Mouse (Mus musculus) embryonic facial prominence, embryonic 10.5 days (tissue): ENCODE data around the gene Cul7. TPM values are rescaled to one million over a fixed set of nuclear protein-coding genes. Genes with fewer than 3 reads are reported as not detected.
A peak's percentile ranks its signal among the peaks of the same experiment; 100 is the strongest.

Experiments
- DNase-seq: peaks from one replicate; pipeline ENCODE4 v3.0.0-alpha.2; 2017; ENCODE audit warnings: low spot score
- H3K27ac ChIP-seq: fragments of 300-500 bp; sonication (generic); replicated peaks from 2 replicates; pipeline ENCODE4 v1.5.1; 2016; ENCODE audit warnings: mild to moderate bottlenecking
- H3K27me3 ChIP-seq: fragments of 300-500 bp; sonication (generic); replicated peaks from 2 replicates; pipeline ENCODE4 v1.6.1; 2016; ENCODE audit warnings: low read depth, mild to moderate bottlenecking; ENCODE audit not compliant: poor library complexity, severe bottlenecking
- H3K36me3 ChIP-seq: fragments of 300-500 bp; sonication (generic); replicated peaks from 2 replicates; pipeline ENCODE4 v1.6.1; 2016; ENCODE audit warnings: mild to moderate bottlenecking, moderate library complexity
- H3K4me1 ChIP-seq: fragments of 300-500 bp; sonication (generic); 2 replicates; pipeline ENCODE4 v1.6.1; 2016
- H3K4me3 ChIP-seq: fragments of 300-500 bp; sonication (generic); 2 replicates; pipeline ENCODE4 v1.5.1; 2016; ENCODE audit warnings: mild to moderate bottlenecking, moderate library complexity
- H3K9me3 ChIP-seq: fragments of 300-500 bp; sonication (generic); 2 replicates; pipeline ENCODE4 v1.6.1; 2016; ENCODE audit warnings: mild to moderate bottlenecking
- WGBS: fragments of 180-500 bp; shearing (Covaris S2); methylation state at CpG from one replicate; pipeline ENCODE4 v1.1.7; 2016; 5-methylcytosine and 5-hydroxymethylcytosine counted together
- polyA plus RNA-seq: library from polyadenylated mRNA; unstranded; fragments of >200 nt; fragmentation: Nextera tagmentation; extraction: Ambion mirVana; gene quantifications from 2 replicates; pipeline ENCODE4 v1.2.1, GENCODE M21; 2016

The Cul7 gene
- polyA plus RNA-seq, 1 experiment from 2014 or later, result 46.9 TPM

DNA sequence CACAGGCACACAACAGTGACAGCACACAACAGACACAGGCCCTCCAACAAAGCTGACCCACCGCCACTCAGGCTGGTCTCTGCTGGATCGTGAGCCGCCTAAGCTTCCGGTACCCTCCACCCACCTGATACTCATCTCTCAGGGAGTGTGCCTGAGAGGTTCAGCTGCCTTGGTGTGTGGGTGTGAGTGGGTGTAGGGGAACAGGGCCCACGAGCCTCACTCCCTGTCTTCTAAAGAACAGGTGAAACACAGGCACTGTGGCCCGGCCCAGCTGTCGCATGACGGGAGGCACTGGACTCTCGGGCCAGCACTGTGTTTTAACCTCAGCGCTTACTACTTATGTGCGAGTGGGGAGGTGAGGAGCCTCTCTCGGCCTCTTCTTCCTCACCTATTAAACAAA, 52.0 kb downstream of the Cul7 start:
- no peak overlapping the region; the same call in 1 of the 2 replicates for H3K4me3 ChIP-seq
- no peak for DNase-seq
- no peaks in the 10 kb centered on the region for H3K27me3 ChIP-seq
- H3K9me3 ChIP-seq, result no peaks in the 10 kb centered on the region
- peaks cover 52% of the 10 kb centered on the region for H3K36me3 ChIP-seq
- H3K27ac ChIP-seq, result no peak overlapping the region
- 89% methylated on average over 12 of the region's 12 CpGs for WGBS
- peaks cover 45% of the 10 kb centered on the region for H3K4me1 ChIP-seq

- H3K27me3 ChIP-seq, result no peaks in the 10 kb centered on the region
- no peaks in the 10 kb centered on the region for H3K9me3 ChIP-seq
- peak overlapping the region; percentile 94; the same call in 1 of the 2 replicates for H3K4me3 ChIP-seq
- H3K4me1 ChIP-seq, result peaks cover 45% of the 10 kb centered on the region
- no peak for DNase-seq
- 93% methylated on average over 5 of the region's 5 CpGs for WGBS
- H3K36me3 ChIP-seq, result peaks cover 48% of the 10 kb centered on the region
- no peak overlapping the region for H3K27ac ChIP-seq
Observed at GRCm38 (mm10) chr17:46702506-46702905, 52.4 kb downstream of the Cul7 start.

- DNase-seq, result no peak
- Histone ChIP-seq H3K9me3 (no peaks in the 10 kb centered on the region), H3K4me3 (peak overlapping the region; percentile 94), H3K36me3 (peaks cover 31% of the 10 kb centered on the region), H3K4me1 (peaks cover 45% of the 10 kb centered on the region), H3K27ac (peak overlapping the region; percentile 94), H3K27me3 (no peaks in the 10 kb centered on the region)
- WGBS, result 5% methylated on average over 41 of the region's 41 CpGs
Observed at GRCm38 (mm10) chr17:46703971-46704886, 54.1 kb downstream of the Cul7 start.

DNA sequence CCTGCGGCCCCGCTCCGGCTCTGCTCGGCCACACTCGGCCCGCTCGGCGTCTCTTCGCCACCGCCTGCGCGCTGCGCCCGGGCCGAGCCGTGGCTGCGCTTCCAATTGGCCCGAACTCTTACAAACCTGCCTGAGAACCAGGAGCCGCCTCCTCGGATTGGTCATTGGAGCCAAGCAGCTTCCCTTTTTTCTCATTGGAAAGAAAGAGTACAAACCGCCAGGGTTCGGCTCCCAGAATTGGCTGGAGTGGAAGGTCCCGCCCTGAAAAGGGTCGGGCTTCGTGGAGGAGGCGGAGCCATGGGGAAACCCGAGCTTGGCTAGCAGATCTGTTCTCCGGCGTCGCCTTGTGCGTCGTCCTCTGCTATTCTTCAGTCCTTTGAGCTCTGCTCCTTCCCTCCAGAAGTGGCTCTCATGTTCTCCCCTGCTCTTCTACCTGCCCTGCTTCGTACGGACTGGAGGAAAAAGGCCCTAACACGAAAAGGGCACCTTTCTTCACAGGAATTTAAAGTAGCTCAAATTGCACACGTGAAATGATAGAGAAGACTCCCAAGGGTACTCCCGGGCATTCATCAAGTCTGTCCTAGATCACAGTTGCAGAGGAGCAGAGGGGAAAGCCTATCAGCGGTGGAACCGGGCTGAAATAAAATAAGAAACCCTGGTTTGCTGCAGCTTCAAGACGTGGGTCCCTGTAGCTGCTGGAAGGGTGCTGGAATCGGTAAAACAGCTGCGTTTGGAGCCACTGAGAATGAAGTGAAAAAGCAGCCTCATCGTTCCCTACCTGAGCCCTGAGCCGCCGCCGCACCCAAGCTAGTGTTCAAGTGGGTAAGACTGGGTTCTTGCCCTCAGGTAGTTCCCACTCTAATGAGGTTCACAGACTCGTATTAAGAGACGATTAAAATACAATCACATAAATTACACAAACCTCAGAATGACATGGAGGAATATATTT, 55.0 kb downstream of the Cul7 start, which contains the start of gene Ppp2r5d:
Gene Ppp2r5d (minus strand): TSS at position 225 of the 949 bp plus-strand sequence.
- H3K36me3 ChIP-seq, result peaks cover 22% of the 10 kb centered on the region
- peak within 1 kb of the TSS; percentile 94 for H3K4me3 ChIP-seq
- WGBS, result 1% methylated on average over 48 of the region's 48 CpGs
- no peaks in the 10 kb centered on the region for H3K27me3 ChIP-seq
- H3K9me3 ChIP-seq, result no peaks in the 10 kb centered on the region
- peaks cover 45% of the 10 kb centered on the region for H3K4me1 ChIP-seq
- DNase-seq, result peak; percentile 97
- H3K27ac ChIP-seq, result peak within 1 kb of the TSS; percentile 94

DNA sequence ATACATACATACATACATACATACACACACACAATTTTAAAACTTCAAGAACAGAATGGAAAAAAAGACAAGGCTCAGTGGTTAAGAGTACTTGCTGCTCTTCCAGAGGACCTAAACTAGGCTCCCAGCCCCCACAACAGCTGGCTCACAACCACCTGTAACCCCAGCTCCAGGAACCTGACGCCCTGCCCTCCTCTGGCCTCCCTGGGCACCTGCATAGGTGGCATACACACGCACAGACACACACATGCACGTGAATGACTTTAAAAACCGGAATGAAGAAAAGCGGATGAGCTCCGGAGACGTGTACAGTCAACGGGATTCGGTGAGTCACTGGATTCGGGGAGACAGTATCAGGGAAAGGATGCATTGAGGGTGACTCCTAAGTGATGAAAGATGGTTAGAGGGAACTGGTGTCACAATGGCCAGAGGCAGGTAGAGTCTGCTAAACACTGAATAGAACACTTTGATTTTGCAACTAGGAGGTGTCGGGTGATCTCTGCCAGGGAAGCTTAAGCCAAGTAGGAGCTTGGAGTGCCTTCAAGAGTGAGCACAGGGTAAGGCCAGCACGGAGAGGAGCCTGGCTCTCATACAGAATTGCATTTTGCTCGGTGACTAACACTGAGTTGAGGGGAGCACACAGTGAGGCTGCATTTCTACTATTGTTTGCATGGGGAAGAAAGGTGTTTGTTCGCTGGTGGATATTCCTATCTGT, 56.4 kb downstream of the Cul7 start:
- 93% methylated on average over 14 of the region's 14 CpGs for WGBS
- Histone ChIP-seq H3K27me3 (no peaks in the 10 kb centered on the region), H3K4me3 (peak overlapping the region; percentile 32), H3K9me3 (no peaks in the 10 kb centered on the region), H3K36me3 (peaks cover 8% of the 10 kb centered on the region), H3K27ac (no peak overlapping the region), H3K4me1 (peaks cover 46% of the 10 kb centered on the region)
- DNase-seq, result no peak

- Histone ChIP-seq H3K36me3 (peaks cover 31% of the 10 kb centered on the region), H3K4me1 (peaks cover 26% of the 10 kb centered on the region), H3K27me3 (no peaks in the 10 kb centered on the region), H3K9me3 (no peaks in the 10 kb centered on the region), H3K27ac (peak within 1 kb of the TSS; percentile 88), H3K4me3 (peak within 1 kb of the TSS; percentile 100)
- 8% methylated on average over 36 of the region's 36 CpGs for WGBS
- peak; percentile 95 for DNase-seq
Observed at GRCm38 (mm10) chr17:46710959-46711597, 60.9 kb downstream of the Cul7 start, which contains the start of gene Pex6. TSS of gene Pex6 (plus strand) at chr17:46711463.

GRCm38 (mm10) chr17:46711612-46712271, 61.6 kb downstream of the Cul7 start:
- Histone ChIP-seq H3K36me3 (peaks cover 38% of the 10 kb centered on the region), H3K27ac (peak overlapping the region; percentile 88), H3K9me3 (no peaks in the 10 kb centered on the region), H3K4me3 (peak overlapping the region; percentile 100), H3K4me1 (peaks cover 22% of the 10 kb centered on the region), H3K27me3 (no peaks in the 10 kb centered on the region)
- peak; percentile 17 for DNase-seq
- WGBS, result under 1% methylated on average over 76 of the region's 76 CpGs

DNA sequence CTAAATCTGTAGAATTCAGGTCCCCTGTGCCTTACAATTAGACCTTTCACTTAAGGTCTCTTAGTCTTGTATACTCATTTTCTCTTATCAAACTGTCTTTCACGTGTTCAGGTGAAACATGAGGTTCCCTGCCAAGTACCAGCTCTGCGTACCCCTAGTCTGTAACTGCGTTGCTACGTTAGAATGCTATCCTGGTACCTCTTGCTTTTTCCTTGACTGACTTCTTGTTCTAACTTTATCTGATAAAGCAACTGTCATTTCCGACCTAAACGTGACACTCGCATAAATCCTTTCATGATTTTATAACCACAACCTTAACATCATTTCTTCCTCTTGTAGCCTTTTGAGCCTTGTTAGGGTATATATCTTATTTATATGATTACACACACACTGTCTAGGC, 62.3 kb downstream of the Cul7 start:
- no peaks in the 10 kb centered on the region for H3K27me3 ChIP-seq
- peak overlapping the region; percentile 100 for H3K4me3 ChIP-seq
- peak overlapping the region; percentile 88; the same call in 1 of the 2 replicates for H3K27ac ChIP-seq
- peaks cover 45% of the 10 kb centered on the region for H3K36me3 ChIP-seq
- DNase-seq, result no peak
- 79% methylated on average over 7 of the region's 7 CpGs for WGBS
- H3K9me3 ChIP-seq, result no peaks in the 10 kb centered on the region
- H3K4me1 ChIP-seq, result peaks cover 21% of the 10 kb centered on the region

DNA sequence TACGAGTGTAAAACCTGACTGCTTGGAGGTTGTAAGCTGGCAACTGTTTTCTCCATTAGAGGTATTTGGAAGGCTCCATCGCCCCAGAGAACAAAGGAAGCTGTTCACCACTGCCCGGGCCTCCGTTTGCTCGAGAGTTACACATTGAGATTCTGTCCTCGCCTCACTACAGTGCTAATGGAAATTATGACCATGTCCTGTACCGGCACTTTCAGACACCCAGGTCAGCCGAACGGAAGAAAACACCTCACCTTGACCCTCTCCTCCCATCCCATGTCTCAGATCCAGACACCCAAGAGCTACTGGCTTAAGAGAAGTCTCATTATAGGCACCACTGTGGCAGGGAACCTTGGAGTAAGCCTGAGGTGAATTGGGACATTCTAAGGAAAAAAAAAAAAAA, 63.7 kb downstream of the Cul7 start:
- Histone ChIP-seq H3K4me3 (no peak overlapping the region), H3K9me3 (no peaks in the 10 kb centered on the region), H3K27me3 (no peaks in the 10 kb centered on the region), H3K36me3 (peaks cover 52% of the 10 kb centered on the region), H3K27ac (no peak overlapping the region), H3K4me1 (peaks cover 21% of the 10 kb centered on the region)
- 92% methylated on average over 9 of the region's 9 CpGs for WGBS
- no peak for DNase-seq
